Mouse (Mus musculus) limb, embryonic 14.5 days (tissue): ENCODE measurements at regions not wholly inside any gene's neighbourhood (a gene's known extent, or its start where the extent isn't known, plus 50 kb on each side); places are given as distances from the start of the nearest gene placed in this dataset.
"Not testable (repeated sequence)": the region's sequence is repeated elsewhere in the genome, so short reads cannot be mapped to it uniquely, and the experiment has no call there.

Source experiments
- ATAC-seq: fragments of 200-750 bp; cut with Nextera tagmentation; 2 replicates; pipeline ENCODE4 v1.8.0; 2017; ENCODE audit warnings: low read depth, moderate number of reproducible peaks, moderate TSS enrichment; ENCODE audit not compliant: low FRiP score
- DNase-seq: peaks from one replicate; pipeline ENCODE4 v3.0.0-alpha.2; 2015; ENCODE audit warnings: low spot score
- H3K27ac ChIP-seq: fragments of 300-500 bp; sonication (generic); replicated peaks from 2 replicates; pipeline ENCODE4 v1.5.1; 2014; ENCODE audit warnings: low read depth, mild to moderate bottlenecking, low read length, moderate library complexity, mixed read lengths
- H3K27me3 ChIP-seq: fragments of 300-500 bp; sonication (generic); 2 replicates; pipeline ENCODE4 v1.6.1; 2014; ENCODE audit warnings: low read length, mixed read lengths; ENCODE audit not compliant: control insufficient read depth, insufficient read depth
- H3K36me3 ChIP-seq: fragments of 300-500 bp; sonication (generic); 2 replicates; pipeline ENCODE4 v1.6.1; 2014; ENCODE audit warnings: mild to moderate bottlenecking, low read length, moderate library complexity, mixed read lengths; ENCODE audit not compliant: control insufficient read depth, insufficient read depth
- H3K4me1 ChIP-seq: fragments of 300-500 bp; sonication (generic); 2 replicates; pipeline ENCODE4 v1.6.1; 2014; ENCODE audit warnings: antibody characterized with exemption, low read length, mixed read lengths; ENCODE audit not compliant: control insufficient read depth, insufficient read depth
- H3K4me2 ChIP-seq: fragments of 300-500 bp; sonication (generic); replicated peaks from 2 replicates; pipeline ENCODE4 v1.6.1; 2014; ENCODE audit warnings: low read depth, mild to moderate bottlenecking, low read length, moderate library complexity; ENCODE audit not compliant: severe bottlenecking
- H3K4me3 ChIP-seq: fragments of 300-500 bp; sonication (generic); replicated peaks from 2 replicates; pipeline ENCODE4 v1.5.1; 2014; ENCODE audit warnings: low read length
- H3K9ac ChIP-seq: fragments of 300-500 bp; sonication (generic); 2 replicates; pipeline ENCODE4 v1.6.1; 2014; ENCODE audit warnings: mild to moderate bottlenecking, low read depth, low read length, moderate library complexity; ENCODE audit not compliant: severe bottlenecking
- H3K9me3 ChIP-seq: fragments of 300-500 bp; sonication (generic); 2 replicates; pipeline ENCODE4 v1.6.1; 2016; ENCODE audit warnings: low read length; ENCODE audit not compliant: control insufficient read depth
- POLR2A ChIP-seq: fragments of 200-500 bp; IDR thresholded peaks from 2 replicates; pipeline ENCODE4 v1.8.0; 2012; ENCODE audit warnings: inconsistent platforms, mild to moderate bottlenecking, moderate library complexity, borderline replicate concordance; ENCODE audit not compliant: insufficient read depth, insufficient read length; ENCODE audit errors: extremely low read depth
- WGBS: fragments of 180-500 bp; shearing (Covaris S2); extraction: QIAGEN DNeasy Blood & Tissue Kit; methylation state at CpG from one replicate; pipeline ENCODE4 v1.1.7; 2014; 5-methylcytosine and 5-hydroxymethylcytosine counted together

DNA sequence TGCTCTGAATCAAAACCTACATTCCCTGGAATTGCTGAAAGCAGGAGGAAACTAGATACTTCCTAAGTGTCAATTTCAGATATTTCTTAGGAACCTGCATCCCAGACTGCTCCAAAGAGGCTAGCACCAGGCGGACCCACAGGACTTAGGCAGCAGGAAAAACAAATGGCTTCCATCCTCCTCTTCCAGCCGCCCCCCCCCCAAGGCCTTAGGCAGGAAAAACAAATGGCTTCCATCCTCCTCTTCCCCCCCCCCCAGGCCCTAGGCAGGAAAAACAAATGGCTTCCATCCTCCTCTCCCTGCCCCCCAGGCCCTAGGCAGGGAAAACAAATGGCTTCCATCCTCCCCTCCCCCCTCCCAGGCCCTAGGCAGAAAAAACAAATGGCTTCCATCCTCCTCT is 64.5 kb upstream of the Nap1l2 start:
- no peaks in the 10 kb centered on the region for H3K9me3 ChIP-seq
- H3K4me3 ChIP-seq = no peak overlapping the region
- no peaks in the 10 kb centered on the region for H3K27me3 ChIP-seq
- no peaks in the 10 kb centered on the region for H3K36me3 ChIP-seq
- no peak for TF ChIP-seq POLR2A
- no peak overlapping the region for H3K27ac ChIP-seq
- ATAC-seq (no peak), DNase-seq (no peak)
- WGBS = 67% methylated on average over 2 of the region's 2 CpGs
- H3K4me1 ChIP-seq = no peaks in the 10 kb centered on the region
- no peak overlapping the region for H3K4me2 ChIP-seq
- H3K9ac ChIP-seq = no peak overlapping the region

GRCm38 (mm10) chrX:103251478-103251877 is 65.0 kb upstream of the Nap1l2 start:
- not testable (repeated sequence) for H3K36me3 ChIP-seq, H3K4me3 ChIP-seq, H3K4me1 ChIP-seq, H3K27me3 ChIP-seq, H3K4me2 ChIP-seq, H3K9me3 ChIP-seq, H3K9ac ChIP-seq, H3K27ac ChIP-seq, DNase-seq, ATAC-seq

DNA sequence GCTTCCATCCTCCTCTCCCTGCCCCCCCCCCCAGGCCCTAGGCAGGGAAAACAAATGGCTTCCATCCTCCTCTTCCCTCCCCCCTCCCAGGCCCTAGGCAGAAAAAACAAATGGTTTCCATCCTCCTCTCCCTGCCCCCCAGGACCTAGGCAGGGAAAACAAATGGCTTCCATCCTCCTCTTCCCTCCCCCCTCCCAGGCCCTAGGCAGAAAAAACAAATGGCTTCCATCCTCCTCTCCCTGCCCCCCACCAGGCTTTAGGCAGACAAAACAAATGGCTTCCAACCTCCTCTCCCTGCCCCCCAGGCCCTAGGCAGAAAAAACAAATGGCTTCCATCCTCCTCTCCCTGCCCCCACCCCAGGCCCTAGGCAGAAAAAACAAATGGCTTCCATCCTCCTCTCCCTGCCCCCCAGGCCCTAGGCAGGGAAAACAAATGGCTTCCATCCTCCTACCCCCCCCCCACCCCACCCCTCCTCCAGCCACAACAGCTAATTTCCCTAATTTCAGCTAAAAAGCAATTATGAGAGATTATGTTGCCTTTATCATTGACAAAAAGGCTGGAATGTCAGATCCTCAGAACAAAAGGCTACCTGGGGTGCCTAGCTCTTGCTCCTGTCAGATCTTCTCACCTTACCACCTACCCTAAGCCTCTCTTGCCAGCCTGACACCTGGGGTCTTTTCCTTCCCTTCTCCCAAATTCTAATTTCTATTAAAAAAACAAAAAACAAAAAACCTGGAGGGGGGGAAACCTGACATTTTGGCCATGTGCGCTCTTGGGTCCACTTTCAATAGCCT is 65.8 kb upstream of the Nap1l2 start:
- not testable (repeated sequence) for H3K27me3 ChIP-seq, H3K4me3 ChIP-seq, H3K36me3 ChIP-seq, ATAC-seq, H3K27ac ChIP-seq, H3K9me3 ChIP-seq, H3K4me2 ChIP-seq, H3K9ac ChIP-seq, H3K4me1 ChIP-seq, DNase-seq
- WGBS = 83% methylated on average over 1 of the region's 1 CpGs

DNA sequence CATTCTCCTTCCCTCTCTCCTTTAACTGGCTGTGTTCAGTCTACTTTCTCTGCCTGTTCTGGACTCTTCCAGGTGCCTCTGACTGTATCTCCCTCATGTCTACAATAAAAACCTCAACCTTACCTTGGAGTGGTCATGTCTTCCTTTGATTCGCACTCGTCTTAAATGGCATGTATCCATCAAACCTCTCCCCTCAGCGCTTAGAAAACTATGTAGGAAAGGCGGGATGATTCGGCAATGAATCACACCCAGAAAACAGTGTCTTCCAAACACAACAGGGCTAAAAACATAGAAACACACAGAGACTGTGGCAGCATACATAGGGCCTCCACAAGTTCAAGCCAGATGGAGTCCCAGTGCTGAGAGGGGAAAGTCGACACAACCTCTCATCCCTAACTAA is 66.4 kb upstream of the Nap1l2 start:
- Histone ChIP-seq H3K9me3 (no peaks in the 10 kb centered on the region), H3K9ac (no peak overlapping the region), H3K27me3 (no peaks in the 10 kb centered on the region), H3K4me2 (no peak overlapping the region), H3K4me1 (no peaks in the 10 kb centered on the region), H3K27ac (no peak overlapping the region), H3K4me3 (no peak overlapping the region), H3K36me3 (no peaks in the 10 kb centered on the region)
- WGBS = 84% methylated on average over 6 of the region's 6 CpGs
- DNase-seq (no peak), ATAC-seq (no peak)
- no peak for TF ChIP-seq POLR2A

DNA sequence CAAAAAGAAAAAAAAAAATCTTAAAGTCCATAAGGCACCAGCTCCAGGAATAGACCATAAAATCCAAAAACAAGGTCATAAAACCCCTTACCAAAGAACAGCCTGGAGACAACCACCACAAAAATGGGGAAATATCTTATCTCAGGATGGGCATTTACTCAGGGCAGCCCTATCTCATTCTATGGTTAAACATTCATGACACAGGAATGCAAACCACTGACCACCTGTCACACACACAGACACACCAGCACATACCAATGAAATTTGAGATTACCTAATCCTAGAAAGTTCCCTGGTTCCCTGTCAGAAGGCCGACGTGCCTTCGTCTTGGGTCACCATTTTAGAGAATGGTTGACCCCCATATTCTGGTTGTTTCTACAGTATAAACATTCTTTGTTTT is 66.3 kb upstream of the Cdx4 start:
- Histone ChIP-seq H3K27ac (no peak overlapping the region), H3K4me3 (no peak overlapping the region), H3K4me1 (no peaks in the 10 kb centered on the region), H3K4me2 (no peak overlapping the region), H3K36me3 (no peaks in the 10 kb centered on the region), H3K9ac (no peak overlapping the region), H3K9me3 (no peaks in the 10 kb centered on the region), H3K27me3 (no peaks in the 10 kb centered on the region)
- WGBS = 84% methylated on average over 3 of the region's 3 CpGs
- ATAC-seq (no peak), DNase-seq (no peak)
- no peak for TF ChIP-seq POLR2A

DNA sequence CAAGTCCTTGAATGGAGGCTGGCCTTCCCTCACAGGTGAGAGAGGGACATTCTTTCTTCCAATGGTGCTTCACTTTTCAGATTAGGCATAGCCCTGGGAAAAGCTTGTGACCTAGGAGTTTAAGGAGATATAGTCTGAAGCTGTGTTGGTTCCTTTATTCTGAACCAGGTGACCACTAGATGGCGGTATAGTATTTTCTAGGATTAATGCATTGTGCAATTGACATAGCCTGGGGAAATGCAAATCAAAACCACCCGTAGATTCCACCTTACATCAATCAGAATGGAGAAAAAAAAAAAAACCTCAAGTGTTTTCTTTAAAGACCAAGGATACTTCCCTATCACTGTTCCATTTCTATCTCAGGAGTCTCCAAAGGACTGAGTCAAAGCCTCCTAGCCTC is 61.3 kb upstream of the Cdx4 start:
- Histone ChIP-seq H3K4me3 (no peak overlapping the region), H3K27ac (no peak overlapping the region), H3K27me3 (no peaks in the 10 kb centered on the region), H3K4me2 (no peak overlapping the region), H3K9ac (no peak overlapping the region), H3K9me3 (no peaks in the 10 kb centered on the region), H3K36me3 (no peaks in the 10 kb centered on the region), H3K4me1 (no peaks in the 10 kb centered on the region)
- WGBS = 0% methylated on average over 2 of the region's 2 CpGs
- peak; percentile 68 for DNase-seq
- no peak for TF ChIP-seq POLR2A
- no peak for ATAC-seq
